Mouse (Mus musculus): ENCODE results near the gene Farsb.

Farsb gene

GRCm38 (mm10) chr1:78417154-78417911, 71.4 kb downstream of the Farsb start:
- no peak for DNase-seq

GRCm38 (mm10) chr1:78414421-78414820, 74.3 kb downstream of the Farsb start:
- DNase-seq = no peak

DNA sequence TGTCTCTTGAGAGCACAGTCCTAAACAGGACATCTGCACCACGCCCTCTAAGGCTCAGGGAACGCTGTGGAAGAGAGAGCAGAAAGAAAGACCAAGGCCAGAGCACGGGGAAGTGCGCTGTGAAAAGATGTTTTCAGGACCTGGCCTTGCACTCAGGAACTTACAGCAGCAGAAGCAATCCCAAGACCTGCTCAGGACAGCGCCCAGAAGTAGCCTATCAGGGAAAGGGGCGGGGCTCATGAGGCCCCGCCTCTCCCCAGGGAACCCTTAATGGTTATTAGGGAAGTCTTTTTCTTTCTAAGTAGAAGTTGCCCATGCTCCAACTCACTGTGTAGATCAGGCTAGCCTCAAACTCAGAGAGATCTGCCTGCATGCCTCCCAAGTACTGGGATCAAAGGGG, 76.0 kb downstream of the Farsb start:
- DNase-seq = no peak

- DNase-seq = no peak
Observed at GRCm38 (mm10) chr1:78409396-78409795, 79.3 kb downstream of the Farsb start.

DNA sequence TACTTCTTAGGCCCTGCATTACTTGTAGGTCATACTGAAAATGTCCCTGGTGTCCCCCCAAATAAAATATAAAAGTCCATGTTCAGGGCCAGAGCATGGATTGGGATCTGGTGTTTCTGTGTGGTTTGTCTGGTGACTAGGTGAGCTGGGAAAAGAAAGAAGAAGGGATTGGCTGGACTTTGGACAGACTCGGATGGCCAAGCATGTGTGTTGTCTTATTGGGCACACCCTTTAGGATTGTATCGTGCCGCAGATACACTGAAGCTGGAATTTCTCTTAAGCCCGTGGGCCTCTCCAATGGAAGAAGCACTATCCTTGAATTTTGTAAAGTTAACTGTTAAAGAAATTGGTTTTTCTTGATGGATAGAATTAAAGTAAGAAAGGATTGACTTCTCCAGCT, 87.3 kb downstream of the Farsb start:
- DNase-seq = no peak

GRCm38 (mm10) chr1:78399755-78400154, 88.9 kb downstream of the Farsb start:
- no peak for DNase-seq

DNA sequence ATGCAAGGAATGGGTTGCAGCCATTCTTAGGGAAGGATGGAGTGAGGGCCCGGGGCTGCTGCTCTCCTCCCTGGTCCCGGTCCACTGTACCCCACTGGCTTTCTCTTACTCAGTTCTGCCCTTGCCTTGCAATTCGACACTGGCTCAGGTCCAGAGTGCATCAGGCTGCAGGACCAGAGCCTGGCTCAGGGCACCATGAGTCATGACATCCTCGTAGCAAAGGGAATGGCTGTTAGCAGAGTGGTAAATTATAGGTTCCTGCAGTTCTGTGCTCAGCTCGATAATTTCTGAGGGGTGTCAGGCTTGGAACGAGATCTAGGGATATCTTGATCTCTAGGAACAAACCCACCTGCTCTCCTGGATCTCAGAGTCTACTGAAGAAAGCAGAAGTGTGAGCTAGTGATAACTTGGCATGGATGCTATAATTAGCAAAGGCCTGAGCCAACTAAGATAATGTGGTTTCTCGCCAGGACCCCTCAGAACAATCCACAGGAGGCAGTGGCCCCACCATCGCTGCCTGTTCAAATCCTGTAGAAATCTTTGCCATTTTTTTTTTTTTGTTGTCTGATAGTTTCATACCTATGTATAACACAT, 92.3 kb downstream of the Farsb start:
- DNase-seq = no peak

- DNase-seq = no peak
Observed at GRCm38 (mm10) chr1:78395737-78396136, 93.0 kb downstream of the Farsb start.

DNA sequence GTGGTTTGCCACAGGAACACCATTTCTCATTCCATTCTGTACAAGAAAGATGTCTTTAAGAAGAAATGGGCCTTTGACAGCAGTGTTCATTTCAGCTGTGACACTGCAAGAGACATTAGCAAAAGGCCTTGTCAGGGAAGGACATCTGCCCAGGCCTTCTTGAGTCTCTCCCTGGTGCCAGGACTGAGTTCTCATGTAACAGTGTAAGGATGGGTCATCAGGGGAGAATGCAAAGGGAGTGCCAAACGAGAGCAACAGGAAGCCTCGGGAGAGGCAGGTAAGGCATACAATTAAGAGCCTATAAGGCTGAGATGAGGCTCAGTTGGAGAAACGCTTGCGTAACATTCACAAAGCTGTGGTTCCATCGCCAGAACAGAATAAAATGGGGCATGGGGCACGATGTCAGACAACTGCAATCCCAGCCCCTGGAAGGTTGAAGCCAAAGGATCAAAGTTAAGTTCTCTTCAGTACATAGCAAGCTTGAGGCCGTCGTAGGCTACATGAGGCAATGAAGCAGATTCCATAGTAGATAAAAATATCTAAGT, 93.4 kb downstream of the Farsb start:
- no peak for DNase-seq

DNA sequence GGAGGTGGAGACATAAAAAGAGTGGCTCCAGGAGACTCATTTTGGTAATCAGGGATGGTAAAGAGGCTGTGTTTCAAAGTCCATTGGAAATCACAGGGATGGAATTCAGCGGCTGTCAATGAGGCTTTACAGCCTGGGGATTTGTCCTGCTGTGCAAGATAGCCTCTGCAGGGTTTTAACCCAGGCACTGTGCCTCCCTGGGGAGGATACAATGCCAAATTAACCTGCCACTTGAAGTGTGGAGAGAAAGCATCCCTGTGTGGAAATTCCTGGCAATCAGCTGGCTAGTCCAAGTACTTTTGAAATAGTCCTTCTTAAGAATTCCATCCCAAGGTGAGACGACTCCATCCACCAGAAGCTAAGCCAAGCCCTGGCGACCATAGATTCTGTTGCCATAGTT, 99.8 kb downstream of the Farsb start:
- DNase-seq = no peak

DNA sequence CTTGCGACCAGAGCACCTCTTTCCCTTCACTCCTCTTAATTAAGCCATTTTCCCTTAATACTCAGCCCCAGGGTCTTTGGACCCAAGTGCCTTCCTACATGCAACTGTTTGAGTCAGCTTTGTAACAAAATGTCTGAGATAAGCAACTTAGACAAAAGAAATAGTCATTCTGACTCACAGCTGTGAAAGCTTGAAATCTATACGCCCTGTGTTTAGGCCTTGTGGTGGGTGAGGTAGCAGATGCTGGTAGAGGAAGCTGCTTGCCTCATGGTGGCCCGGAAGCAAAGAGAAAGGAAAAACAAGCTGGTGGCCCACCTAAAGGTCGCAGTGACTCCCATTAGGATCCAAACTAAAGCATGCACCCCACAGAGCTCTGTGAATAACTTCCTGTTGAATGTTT, 100.8 kb downstream of the Farsb start:
- no peak for DNase-seq

DNA sequence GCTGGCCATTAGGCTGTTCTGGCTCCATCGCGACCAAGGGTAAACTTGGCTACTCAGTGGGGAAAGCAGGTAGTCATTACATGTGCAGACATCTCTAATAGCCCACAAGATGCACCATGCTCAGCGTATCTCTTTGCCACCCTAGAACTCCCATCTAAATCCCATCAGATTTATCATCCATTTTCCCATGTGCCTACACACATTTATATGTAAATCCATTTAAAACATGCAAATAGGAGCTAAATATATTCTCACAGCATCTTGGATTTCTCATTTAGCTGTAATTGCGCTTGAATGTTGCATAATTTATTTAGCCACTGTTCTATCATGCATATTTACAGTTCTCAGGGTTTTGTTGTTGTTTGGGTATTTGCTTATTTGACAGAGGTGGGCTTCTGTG, 107.7 kb downstream of the Farsb start:
- DNase-seq = no peak

- DNase-seq = no peak
Observed at GRCm38 (mm10) chr1:78375058-78375457, 113.6 kb downstream of the Farsb start.

GRCm38 (mm10) chr1:78373836-78374235, 114.9 kb downstream of the Farsb start:
- no peak for DNase-seq

- DNase-seq = no peak
Observed at GRCm38 (mm10) chr1:78372316-78372715, 116.4 kb downstream of the Farsb start.

GRCm38 (mm10) chr1:78371569-78372236, 117.0 kb downstream of the Farsb start:
- peak; percentile 48 for DNase-seq

- DNase-seq = no peak
Observed at GRCm38 (mm10) chr1:78370121-78370520, 118.6 kb downstream of the Farsb start.

Data from right cerebral cortex, adult 18-20 months (tissue).